Mouse (Mus musculus) right cerebral cortex, postnatal 14 days (tissue): ENCODE results near the gene Klhl22.

Experiments
- DNase-seq: peaks from one replicate; pipeline ENCODE4 v3.0.0; 2022

Klhl22 gene

DNA sequence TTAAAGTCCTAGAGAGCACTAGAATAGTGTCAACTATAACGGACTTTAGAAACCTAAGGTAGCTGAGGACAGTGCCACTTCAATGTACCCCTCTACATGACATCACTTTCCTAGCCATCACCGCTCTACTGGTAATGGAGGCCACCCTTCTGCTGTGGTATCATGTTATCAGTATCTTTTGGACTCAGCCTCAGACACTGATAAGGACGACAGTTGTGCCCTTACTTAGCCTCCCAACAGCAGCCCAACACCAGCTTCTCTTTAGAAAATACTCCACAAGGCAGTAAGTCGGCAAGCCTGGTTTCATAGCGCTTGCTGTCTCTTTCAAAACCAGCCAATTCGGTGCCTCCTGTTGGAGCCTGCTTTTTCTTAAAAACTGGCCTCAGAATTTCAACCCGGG, 75.1 kb downstream of the Klhl22 start:
- no peak for DNase-seq

DNA sequence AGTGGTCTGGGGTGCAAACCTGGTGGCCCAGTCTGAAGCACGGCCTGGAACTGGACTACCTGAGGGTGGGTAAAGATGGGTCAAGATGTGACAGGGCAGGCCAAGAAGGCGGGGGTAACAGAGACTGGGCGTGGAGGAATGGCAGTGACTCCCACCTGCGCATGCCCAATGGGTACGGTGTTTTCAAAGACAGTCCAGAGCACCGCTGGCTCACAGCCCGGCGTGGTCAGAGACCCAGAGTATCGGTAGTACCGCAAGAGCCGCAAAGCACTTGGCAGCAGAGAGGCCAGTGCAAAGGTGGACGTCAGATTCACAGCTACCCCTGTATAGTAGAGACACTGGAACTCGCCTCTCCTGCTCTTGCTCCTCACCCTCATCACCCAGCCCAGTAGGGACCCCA, 76.1 kb downstream of the Klhl22 start:
- DNase-seq = no peak

DNA sequence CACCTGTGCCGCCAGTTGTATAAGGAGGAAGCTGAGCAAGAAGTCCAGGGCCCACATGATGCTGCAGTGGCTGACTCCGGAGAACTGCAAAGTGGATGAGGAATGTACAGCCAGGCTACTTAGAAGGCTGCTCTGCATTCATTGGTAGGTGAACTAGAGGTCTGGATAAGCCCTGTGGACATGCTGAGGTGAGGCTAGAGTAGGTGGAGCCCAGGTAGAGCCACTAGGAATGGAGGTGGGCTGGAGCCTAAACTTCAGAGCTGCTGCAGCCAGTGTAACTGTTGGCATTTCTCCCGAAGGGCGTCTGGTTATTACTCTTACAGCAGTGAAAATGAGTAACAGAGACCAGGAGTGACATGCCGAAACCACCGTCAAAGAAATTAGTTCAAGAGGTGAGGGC, 78.6 kb downstream of the Klhl22 start, which contains the start of gene Car15:
Car15 (minus strand) TSS at position 314 of the 400 bp plus-strand sequence.
- no peak for DNase-seq

DNA sequence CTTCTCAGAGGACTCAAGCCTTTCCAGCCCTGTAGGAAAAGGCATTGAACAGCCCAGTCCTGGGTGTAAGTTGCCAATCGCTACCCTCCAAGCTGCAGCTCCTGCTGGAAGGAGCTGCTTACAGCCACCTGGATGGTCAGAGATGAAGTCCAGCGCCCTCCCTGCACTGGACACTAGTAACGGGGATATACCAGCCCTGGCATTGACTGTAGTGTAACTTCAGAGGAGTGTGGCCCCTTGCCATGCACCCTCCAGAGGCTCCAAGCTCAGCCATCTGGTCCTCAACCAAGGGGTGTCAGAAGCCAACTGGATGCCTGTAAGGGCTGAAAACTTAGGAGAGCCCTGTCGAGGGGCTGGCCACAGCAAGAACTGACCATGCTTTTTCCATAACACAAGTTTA, 80.6 kb downstream of the Klhl22 start:
- no peak for DNase-seq

DNA sequence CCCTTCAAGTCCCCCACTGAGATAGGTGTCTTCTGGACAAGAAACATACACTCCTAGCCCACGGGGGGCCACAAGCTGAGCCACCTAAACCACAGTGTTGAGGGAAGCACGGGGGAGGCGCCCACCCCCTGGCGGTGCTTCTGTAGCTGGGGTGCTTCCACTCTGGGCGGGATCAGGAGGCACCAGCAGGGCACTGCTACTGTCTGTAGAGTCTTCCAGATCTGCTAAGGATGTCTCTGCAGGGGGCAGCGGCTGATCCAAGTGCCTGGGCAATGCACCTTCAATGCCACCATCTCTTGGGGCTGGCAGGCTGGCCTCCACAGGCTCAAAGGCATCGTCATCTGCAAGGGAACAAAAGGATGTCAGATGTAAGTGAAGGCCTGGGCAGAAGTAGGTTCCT, 83.0 kb downstream of the Klhl22 start:
- DNase-seq = no peak
